Mouse (Mus musculus) cerebellum, adult 9-10 months (tissue): ENCODE measurements around the gene Senp8.

Experiments used
- DNase-seq: peaks from one replicate; pipeline ENCODE4 v3.0.0; 2022

The Senp8 gene

DNA sequence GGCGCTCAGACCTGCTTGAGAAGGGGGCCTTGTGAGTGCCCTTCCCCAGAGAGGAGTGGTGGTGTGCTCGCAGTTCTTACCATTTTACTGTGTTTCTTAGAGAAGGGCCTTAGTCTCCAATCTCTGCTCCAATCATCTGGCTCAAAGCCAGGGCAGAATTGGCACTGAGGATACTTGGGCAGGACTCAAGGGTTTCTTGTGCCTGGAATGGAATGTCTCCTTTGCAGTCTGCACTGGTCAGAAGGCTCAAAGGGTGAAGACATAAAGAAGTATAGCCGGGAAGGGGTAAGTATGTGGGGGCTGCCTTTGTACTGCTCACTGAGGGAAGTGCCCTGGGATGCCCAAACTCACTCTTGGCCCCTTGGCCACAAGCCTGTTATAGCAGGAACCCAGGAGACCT, 41.3 kb downstream of the Senp8 start:
- no peak for DNase-seq

DNA sequence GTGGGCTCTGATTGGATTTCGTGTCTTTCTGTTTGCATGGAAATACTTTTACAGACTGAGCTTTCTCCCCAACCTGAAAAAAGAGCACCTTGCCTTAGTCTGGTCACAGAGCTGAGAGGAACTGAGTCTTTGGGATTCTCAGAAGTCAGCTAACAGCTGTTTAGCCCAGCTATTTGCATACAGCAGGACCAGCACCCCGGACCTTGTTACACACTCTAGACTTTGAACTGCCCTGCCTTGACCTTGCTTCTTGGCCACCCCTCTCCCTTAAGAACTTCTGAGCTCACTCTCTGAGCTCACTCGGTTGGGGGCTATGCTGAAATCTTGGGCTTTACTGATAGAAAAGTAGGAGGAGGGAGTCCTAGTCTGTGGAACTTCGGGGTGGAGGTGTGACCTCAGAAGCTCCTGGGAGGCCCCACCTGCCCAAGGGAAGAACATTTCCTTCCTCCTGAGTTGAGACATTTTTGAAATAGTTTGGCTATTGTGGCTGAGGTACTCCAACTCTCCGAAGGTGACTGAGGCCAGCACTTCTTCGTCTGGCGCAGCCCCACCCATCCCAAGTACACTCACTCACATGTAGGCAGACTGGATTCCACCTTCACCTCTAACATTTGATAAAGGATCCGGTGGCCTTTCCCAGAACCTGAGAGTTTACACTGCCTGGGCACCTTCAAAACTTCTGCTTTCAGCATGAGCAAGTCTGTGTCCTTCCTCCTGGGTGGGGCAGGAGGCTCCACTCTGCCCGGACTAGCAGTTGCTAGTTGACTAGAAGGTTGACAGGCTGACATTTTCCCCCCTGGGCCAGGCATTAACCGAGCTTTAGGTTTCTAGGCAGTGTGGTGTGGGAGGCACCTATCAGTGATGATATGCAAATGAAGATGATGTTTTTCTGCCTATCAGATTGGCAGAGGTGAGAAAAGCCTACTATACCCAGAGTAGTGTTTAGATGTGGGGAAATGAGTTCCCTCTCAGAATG, 43.4 kb downstream of the Senp8 start:
- DNase-seq, result no peak

DNA sequence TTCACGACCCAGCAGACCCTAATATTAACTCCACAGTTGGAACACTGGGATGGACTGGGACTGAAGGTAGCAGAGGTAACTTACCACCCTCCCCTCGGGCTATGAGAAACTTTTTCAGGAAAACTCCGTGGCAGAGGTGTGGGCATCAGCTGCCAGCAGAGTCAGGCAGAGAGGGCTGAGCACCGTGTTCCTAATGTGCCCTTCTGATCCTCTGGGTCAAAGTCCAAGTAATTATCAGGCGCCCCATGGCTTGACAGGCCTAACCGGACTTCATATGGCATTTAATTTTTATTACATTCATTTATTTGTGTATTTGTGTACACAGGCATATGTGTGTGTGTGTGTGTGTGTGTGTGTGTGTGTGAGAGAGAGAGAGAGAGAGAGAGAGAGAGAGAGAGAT, 47.4 kb downstream of the Senp8 start:
- DNase-seq, result no peak

GRCm38 (mm10) chr9:59701094-59701493, 49.4 kb downstream of the Senp8 start:
- DNase-seq, result no peak

DNA sequence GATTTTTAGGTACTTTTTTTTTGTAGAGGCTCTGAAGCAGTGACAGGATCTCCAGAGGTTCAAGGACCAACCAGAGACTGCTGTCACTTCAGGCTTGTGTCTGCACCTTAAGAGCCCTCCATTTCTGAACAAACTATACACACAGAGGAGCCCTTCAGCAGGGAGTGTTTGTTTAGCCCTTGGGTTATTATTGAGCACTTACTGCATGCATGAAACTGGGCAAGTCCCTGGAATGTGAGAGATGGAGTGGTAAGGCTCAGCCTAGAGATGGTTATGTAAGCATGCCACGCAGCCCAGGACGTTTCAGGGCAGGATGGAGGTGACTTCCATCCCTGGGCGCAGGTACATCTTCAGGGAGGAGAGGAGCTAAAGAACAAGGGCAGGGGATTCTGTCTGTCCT, 54.1 kb downstream of the Senp8 start:
- DNase-seq, result no peak

DNA sequence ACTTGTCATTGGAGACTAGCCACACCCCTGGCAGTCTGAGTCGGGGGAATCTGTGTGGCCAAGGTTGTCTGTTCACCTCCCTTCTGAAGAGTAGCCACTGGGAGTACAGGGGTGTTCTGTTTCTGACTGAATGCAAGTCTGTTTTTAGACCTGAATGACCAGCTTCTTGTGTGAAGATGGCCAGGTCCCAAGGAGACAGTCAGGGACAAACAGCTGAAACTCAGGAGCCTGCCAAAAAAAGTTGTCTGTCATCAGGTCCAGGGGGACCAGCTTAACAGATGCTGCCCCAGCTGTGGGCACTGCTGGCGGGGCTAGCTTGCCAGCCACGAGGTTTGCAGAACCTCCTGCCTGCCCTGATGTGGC, 55.1 kb downstream of the Senp8 start:
- no peak for DNase-seq

- DNase-seq, result no peak
These were observed 55.7 kb downstream of the Senp8 start for GRCm38 (mm10) chr9:59694571-59695450.

DNA sequence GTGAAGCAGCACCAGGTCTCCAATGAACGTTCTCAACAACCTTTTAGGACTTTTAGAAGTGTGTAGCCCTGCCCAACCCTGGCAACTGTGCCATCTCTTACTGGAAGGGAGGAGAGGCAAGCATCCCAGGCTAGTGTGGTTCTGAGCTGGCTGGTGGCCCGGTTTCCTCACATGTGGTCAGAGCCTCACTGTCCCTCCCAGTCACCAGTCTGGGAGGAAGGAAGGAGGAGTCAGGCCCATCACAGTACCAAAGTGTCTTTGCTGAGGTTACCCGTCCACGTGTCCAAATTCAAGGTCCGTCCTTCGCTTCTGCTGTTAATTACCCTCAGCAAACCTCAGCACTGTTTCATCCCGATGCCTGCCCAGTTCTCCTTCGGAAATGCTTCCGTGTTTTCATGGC, 58.4 kb downstream of the Senp8 start:
- no peak for DNase-seq

GRCm38 (mm10) chr9:59691635-59692094, 58.8 kb downstream of the Senp8 start:
- DNase-seq, result no peak

DNA sequence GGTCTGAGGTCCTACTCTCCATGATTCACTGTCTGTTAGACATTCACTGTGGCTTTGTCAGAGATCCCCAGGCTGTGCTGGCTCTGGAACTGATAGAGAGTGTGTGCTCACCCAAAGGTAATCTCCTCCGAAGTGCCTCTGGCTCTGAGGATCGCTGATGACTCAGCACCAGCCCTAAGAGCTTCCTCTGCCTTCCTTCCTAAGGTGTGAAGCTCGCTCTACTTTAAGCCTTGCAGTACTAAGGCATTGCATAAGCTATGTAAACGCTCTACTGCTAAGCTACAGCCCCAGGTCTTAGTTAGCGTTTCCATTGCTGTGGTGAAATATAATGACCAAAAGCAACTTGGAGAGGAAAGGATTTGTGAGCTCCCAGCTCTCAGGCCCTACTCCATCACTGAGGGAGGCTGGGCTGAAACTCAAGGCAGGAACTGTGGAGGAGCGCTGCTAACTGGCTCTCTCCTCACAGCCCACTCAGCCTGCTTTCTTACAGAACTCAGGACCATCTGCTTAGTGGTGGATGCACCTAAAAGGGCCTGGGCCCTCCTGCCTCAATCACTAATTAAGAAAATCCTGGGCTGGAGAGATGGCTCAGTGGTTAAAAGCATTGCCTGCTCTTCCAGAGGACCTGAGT, 63.0 kb downstream of the Senp8 start:
- DNase-seq, result no peak
